Mouse (Mus musculus) forebrain, embryonic 13.5 days (tissue): ENCODE measurements at regions not wholly inside any gene's neighbourhood (a gene's known extent, or its start where the extent isn't known, plus 50 kb on each side); places are given as distances from the start of the nearest gene placed in this dataset.

Experiments
- ATAC-seq: fragments of 200-750 bp; cut with Nextera tagmentation; 2 replicates; pipeline ENCODE4 v1.8.0; 2017
- H3K27ac ChIP-seq: fragments of 300-500 bp; sonication (generic); 2 replicates; pipeline ENCODE4 v1.5.1; 2015; ENCODE audit warnings: inconsistent platforms, mild to moderate bottlenecking, moderate library complexity
- H3K27me3 ChIP-seq: fragments of 300-500 bp; sonication (generic); 2 replicates; pipeline ENCODE4 v1.6.1; 2015; ENCODE audit warnings: mild to moderate bottlenecking, inconsistent platforms
- H3K36me3 ChIP-seq: fragments of 300-500 bp; sonication (generic); 2 replicates; pipeline ENCODE4 v1.6.1; 2015; ENCODE audit warnings: mild to moderate bottlenecking, inconsistent platforms; ENCODE audit not compliant: poor library complexity, severe bottlenecking
- H3K4me1 ChIP-seq: fragments of 300-500 bp; sonication (generic); 2 replicates; pipeline ENCODE4 v1.6.1; 2015; ENCODE audit warnings: inconsistent platforms
- H3K4me2 ChIP-seq: fragments of 300-500 bp; sonication (generic); 2 replicates; pipeline ENCODE4 v1.6.1; 2015; ENCODE audit warnings: inconsistent platforms, mild to moderate bottlenecking, moderate library complexity
- H3K4me3 ChIP-seq: fragments of 300-500 bp; sonication (generic); 2 replicates; pipeline ENCODE4 v1.5.1; 2015; ENCODE audit warnings: mild to moderate bottlenecking, inconsistent platforms
- H3K9ac ChIP-seq: fragments of 300-500 bp; sonication (generic); 2 replicates; pipeline ENCODE4 v1.6.1; 2015; ENCODE audit warnings: mild to moderate bottlenecking, inconsistent platforms
- H3K9me3 ChIP-seq: fragments of 300-500 bp; sonication (generic); replicated peaks from 2 replicates; pipeline ENCODE4 v1.6.1; 2016; ENCODE audit warnings: inconsistent platforms
- WGBS: fragments of 180-500 bp; shearing (Covaris S2); methylation state at CpG from one replicate; pipeline ENCODE4 v1.1.7; 2015; 5-methylcytosine and 5-hydroxymethylcytosine counted together

GRCm38 (mm10) chr13:38281712-38282111 lies 63.2 kb upstream of the Bmp6 start:
- Histone ChIP-seq H3K4me2 (no peak overlapping the region), H3K36me3 (no peaks in the 10 kb centered on the region), H3K4me1 (no peaks in the 10 kb centered on the region), H3K4me3 (no peak overlapping the region), H3K9ac (no peak overlapping the region), H3K27me3 (no peaks in the 10 kb centered on the region), H3K9me3 (no peaks in the 10 kb centered on the region), H3K27ac (no peak overlapping the region)
- no peak for ATAC-seq
- 89% methylated on average over 5 of the region's 5 CpGs for WGBS

GRCm38 (mm10) chr13:38287960-38288359 lies 56.9 kb upstream of the Bmp6 start:
- no peaks in the 10 kb centered on the region for H3K36me3 ChIP-seq
- H3K9me3 ChIP-seq: no peaks in the 10 kb centered on the region
- no peaks in the 10 kb centered on the region for H3K27me3 ChIP-seq
- ATAC-seq: no peak
- H3K9ac ChIP-seq: no peak overlapping the region
- no peak overlapping the region for H3K27ac ChIP-seq
- peaks cover 6% of the 10 kb centered on the region; the same call in 1 of the 2 replicates for H3K4me1 ChIP-seq
- H3K4me2 ChIP-seq: no peak overlapping the region
- H3K4me3 ChIP-seq: no peak overlapping the region
- WGBS: 93% methylated on average over 3 of the region's 3 CpGs

DNA sequence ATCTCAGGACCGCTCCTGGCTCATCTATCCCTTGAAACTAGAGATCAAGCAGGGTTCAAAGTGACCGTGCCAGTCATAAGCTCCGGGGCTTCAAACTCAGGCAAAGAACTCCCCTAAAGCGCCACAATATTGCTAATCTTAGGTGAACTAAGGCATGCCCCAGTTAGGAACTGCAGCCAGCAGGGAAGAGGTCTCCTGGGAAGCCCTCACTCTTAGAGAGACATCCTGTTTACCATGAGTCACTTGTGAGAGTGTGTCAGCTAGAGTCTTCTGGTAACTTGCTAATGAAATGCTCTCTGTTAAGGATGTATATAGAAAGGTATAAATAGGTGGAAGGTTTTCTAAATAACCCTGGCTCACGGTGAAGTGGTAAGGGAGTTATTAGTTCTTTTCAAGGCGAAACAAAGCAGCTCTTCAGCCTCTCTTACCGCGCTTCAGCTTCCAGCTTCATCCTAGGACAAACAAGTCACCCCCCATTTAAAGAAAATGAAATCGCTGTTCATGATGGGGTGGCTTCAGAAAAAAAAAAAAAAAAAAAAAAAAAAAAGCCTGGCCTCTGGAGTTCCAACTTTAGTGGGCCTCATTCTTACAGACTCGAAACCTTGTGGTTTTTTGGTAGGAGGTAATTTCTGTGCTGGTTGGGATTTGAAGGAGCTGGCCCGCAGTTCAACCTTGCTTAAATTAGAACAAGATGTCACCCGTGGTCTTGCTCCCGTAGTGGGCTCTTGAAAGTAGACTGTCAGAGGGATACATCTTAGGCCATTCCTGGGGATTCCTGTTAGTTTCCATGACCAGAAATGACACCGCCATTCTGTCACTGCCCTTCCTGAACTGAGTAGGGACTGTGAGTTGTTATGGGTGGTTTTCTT lies 56.1 kb upstream of the Bmp6 start:
- Histone ChIP-seq H3K9me3 (no peaks in the 10 kb centered on the region), H3K27ac (no peak overlapping the region), H3K4me3 (no peak overlapping the region), H3K9ac (no peak overlapping the region), H3K27me3 (no peaks in the 10 kb centered on the region), H3K4me1 (peaks cover 6% of the 10 kb centered on the region; the same call in 1 of the 2 replicates), H3K4me2 (no peak overlapping the region), H3K36me3 (no peaks in the 10 kb centered on the region)
- WGBS: 80% methylated on average over 14 of the region's 14 CpGs
- ATAC-seq: no peak

DNA sequence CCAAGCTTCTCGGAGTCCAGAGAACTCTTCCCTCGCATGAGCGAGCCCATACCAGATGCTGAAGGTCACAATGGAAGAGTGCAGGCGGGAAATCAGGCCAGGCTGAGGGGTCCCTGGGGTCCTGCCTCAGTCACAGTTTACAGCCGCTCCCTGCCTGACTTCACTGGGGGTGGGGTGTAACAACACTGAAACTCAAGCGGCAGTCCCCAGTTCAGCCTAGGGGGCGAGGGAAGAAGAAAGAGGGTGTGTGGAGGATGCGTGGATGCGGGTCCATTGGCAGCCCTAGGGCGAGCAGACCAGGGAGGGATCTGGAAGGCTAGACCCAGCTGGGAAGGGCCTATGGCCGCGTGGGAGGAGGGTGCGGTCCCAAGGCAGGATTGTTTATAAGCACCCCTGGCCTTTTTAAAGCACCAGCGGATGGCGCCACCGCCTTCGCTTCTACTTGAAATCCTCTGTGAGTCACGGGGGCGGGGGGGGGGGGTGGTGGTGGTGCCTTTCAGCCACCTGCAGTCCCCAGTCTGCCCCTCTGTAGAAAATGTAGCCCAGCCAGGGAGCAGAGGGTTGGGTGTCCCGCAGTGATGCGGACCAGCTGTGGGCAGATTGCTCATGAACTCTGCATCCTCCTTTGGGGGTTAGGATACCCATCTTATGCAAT lies 54.5 kb upstream of the Bmp6 start:
- no peak for ATAC-seq
- peak overlapping the region; percentile 30 for H3K4me2 ChIP-seq
- peaks cover 6% of the 10 kb centered on the region; the same call in 1 of the 2 replicates for H3K4me1 ChIP-seq
- H3K27ac ChIP-seq: no peak overlapping the region
- 23% methylated on average over 21 of the region's 21 CpGs for WGBS
- no peaks in the 10 kb centered on the region for H3K9me3 ChIP-seq
- H3K4me3 ChIP-seq: no peak overlapping the region
- no peak overlapping the region for H3K9ac ChIP-seq
- H3K27me3 ChIP-seq: no peaks in the 10 kb centered on the region
- no peaks in the 10 kb centered on the region for H3K36me3 ChIP-seq

DNA sequence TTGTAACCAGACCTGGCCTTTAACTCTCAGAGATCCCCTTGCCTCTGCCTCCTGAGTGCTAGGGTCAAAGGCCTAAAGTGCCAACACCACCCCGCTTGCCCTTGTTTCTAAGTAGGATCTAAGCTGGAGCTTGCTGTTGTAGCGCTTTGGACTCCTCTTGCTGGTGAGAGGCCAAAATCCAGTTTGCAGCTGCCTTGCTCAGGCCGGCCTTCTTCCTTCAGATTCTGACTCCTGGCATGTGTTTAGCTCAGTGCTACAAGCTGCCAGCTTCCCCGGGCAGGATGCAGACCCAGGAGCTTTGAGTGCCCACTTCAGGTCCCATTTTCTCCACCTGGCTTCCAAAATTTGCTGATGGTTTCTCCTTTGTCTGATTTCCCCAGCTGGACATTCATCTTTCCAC lies 53.4 kb upstream of the Bmp6 start:
- Histone ChIP-seq H3K4me1 (peaks cover 6% of the 10 kb centered on the region; the same call in 1 of the 2 replicates), H3K4me3 (no peak overlapping the region), H3K9me3 (no peaks in the 10 kb centered on the region), H3K27ac (no peak overlapping the region), H3K36me3 (no peaks in the 10 kb centered on the region), H3K9ac (no peak overlapping the region), H3K27me3 (no peaks in the 10 kb centered on the region), H3K4me2 (no peak overlapping the region)
- WGBS: 87% methylated on average over 4 of the region's 4 CpGs
- no peak for ATAC-seq
